Mouse (Mus musculus) 3T3-L1 (cell line): ENCODE results near the gene Dlgap3.

ENCODE experiments used
- DNase-seq: peaks from one replicate; pipeline ENCODE4 v3.0.0-alpha.2; 2015; ENCODE audit warnings: low read depth, low spot score

Dlgap3 gene

GRCm38 (mm10) chr4:127168914-127169345 is at the start of gene Dlgap3:
Gene Dlgap3 (plus strand): TSS chr4:127169204.
- no peak for DNase-seq

DNA sequence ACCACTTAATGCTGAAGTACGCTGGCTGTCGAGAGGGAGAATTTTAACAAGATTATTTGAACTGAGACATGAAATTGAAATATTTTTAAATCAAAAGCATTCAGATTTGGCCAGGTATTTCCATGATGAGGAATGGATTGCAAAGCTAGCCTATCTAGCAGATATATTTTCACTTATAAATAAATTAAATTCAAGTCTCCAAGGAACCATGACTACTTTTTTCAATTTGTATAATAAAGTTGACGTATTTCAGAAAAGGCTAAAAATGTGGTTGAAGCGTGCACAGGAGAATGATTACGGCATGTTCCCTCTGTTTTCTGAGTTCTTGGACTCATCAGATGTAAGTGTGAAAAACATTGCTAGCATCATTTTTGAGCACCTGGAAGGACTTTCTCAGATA is 45.6 kb upstream of the Dlgap3 start, which contains the start of gene Tmem35b:
Tmem35b (plus strand) TSS at position 301 of the 400 bp plus-strand sequence.
- DNase-seq, result no peak

GRCm38 (mm10) chr4:127124331-127124730 is 44.7 kb upstream of the Dlgap3 start:
- peak; percentile 28 for DNase-seq

DNA sequence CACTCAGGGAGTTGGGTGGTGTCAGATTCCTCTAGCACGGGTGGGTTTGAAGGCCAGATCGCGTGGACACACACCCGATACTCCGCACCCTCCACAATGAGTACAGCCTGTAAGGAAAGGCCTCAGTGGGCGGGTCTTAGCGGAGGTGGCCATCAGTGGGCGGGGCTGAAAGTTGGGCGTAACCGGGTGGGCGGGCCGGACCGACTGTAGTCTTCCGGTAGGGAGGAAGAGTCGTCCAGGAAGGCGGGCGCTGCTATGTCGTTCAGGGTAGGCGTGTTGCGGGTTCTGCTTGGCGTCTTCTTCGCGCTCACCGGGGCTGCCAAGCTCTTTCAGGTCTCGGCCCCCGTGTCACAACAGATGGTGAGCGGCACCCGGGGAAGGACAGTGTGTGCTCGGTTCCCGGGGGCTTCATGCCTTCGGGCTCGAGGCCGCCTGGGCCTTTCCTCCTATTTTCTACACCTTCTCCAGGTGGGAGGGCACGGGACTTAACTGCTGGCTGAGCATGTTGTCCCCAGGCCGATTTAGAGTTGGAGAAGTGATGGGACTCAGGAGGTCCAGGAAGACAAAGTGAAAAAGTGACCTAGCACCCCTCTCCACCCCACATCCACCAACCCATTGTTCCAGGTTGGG is 43.1 kb upstream of the Dlgap3 start:
- DNase-seq, result peak; percentile 91

GRCm38 (mm10) chr4:127134687-127135086 is 34.3 kb upstream of the Dlgap3 start:
- no peak for DNase-seq

GRCm38 (mm10) chr4:127137591-127137990 is 31.4 kb upstream of the Dlgap3 start:
- no peak for DNase-seq

DNA sequence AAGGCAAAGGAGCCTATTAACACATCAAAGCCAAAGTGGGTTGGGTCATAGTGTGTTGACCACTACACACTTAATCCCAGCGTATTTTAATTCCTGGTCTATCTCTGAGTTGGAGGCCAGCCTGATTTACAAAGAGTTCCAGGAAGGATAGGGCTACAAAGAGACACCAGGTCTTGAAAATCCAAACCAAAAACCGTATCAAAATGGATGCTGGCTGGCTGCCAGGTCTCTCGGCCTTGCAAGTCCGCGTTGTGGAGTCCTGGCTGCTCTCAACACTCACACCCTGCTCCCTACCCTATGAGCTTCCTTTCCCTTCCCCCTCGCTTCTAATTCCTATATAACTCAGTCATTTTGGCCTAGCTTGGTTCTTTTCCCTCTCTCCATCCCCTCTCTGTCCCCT is 30.5 kb upstream of the Dlgap3 start:
- DNase-seq, result no peak

DNA sequence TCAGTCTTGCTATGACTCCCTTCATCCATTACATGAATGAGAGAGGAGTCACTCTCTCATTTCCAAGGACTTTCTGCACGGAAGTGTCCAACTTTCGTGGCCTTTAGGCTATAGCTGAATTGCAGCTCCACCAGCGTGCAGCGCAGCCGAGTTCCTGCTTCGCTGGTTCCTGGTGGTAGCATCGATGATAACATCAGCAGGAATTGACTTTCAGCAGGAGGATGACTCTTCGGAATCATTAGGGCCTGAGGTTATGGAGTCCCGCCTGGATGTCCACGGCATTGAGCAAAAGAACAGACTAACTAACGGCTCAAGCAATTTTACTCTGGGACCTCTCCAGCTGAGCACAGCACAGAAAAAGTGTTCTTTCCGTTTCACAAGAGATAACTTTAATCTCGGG is 19.0 kb upstream of the Dlgap3 start:
- no peak for DNase-seq

GRCm38 (mm10) chr4:127153345-127153744 is 15.7 kb upstream of the Dlgap3 start:
- no peak for DNase-seq

- no peak for DNase-seq
These were observed 13.2 kb upstream of the Dlgap3 start for GRCm38 (mm10) chr4:127155757-127156156.

- DNase-seq, result no peak
These were observed 11.3 kb upstream of the Dlgap3 start for GRCm38 (mm10) chr4:127157746-127158145.

- no peak for DNase-seq
These were observed 5.1 kb upstream of the Dlgap3 start for GRCm38 (mm10) chr4:127163926-127164325.

GRCm38 (mm10) chr4:127167096-127167495 is 1.9 kb upstream of the Dlgap3 start:
- no peak for DNase-seq

GRCm38 (mm10) chr4:127167731-127168130 is 1.3 kb upstream of the Dlgap3 start:
- DNase-seq, result no peak

DNA sequence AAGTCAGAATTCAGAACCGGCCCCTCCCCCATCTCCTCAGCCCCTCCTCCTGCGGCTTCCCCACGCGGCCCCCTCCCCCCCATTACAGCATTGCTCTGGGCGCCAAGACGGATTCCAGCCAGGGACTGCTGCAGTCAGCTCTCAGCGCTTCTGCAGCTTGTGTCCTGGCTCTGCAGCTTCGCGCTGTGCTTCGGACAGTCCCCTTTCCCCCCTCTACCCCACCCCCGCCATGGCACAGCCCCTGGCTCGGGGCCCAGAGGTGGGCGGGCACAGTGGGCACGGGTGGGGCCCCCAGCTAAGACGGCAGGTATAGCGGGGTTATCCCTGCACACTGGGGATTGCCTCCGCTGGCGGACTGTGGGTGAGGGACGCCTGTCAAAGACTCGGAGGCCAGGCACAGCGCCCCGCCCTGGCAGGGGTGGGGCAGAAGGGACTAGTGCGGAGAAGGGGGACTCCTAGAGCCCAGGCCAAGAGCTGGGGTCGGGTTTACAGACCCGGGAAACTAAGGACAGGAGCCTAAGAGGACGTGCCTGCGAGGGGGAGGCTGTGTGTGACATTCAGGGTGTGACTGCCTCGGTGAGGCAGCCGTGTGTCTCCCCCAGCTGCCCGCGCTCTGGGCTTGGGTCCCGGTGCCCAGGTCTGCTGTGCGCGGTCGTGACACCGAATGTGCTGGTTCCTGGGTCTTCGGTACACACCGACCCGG is 642 bp upstream of the Dlgap3 start:
- no peak for DNase-seq

GRCm38 (mm10) chr4:127169346-127170221 is 580 bp downstream of the Dlgap3 start:
- DNase-seq, result no peak

DNA sequence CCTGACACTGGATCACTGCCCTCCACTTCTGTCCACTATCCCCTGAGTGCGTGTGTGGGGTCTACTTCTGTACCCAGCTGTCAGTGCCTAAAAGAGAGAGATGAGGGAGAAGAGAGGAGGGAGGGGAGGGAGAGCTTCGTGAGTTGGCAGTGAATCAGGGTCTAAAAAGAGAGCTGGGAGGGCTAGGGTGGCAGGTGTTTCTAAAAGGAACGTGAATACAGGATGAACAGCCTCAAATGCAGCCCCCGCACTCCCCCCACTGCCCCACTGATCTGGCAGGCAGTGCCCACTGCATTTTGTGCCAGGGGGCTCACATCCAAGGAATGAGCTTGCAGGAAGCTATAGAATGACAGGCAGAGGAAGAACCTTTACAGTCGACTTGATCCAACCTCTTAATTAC is 1.9 kb downstream of the Dlgap3 start:
- DNase-seq, result no peak

GRCm38 (mm10) chr4:127171341-127171905 is 2.4 kb downstream of the Dlgap3 start:
- DNase-seq, result no peak

DNA sequence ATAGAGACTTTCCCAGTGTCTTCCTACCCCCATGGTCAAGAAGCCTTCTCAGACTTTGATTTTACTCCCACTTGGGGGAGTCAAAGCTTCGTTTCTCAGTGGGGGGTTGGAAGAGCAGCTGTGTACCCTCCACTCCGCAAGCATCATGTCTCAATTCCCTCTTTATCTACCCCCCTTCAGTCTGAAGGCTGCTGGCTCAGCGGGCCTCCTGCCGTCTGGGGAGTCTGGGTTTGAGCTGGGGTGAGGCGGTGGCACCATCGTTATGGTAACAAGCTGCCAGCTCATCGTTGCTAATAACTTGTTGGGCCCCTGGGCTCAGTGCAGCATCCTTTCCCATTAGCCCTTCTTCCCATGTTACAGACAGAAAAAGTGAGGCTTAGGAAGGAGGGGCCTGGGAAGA is 3.1 kb downstream of the Dlgap3 start:
- DNase-seq, result no peak

DNA sequence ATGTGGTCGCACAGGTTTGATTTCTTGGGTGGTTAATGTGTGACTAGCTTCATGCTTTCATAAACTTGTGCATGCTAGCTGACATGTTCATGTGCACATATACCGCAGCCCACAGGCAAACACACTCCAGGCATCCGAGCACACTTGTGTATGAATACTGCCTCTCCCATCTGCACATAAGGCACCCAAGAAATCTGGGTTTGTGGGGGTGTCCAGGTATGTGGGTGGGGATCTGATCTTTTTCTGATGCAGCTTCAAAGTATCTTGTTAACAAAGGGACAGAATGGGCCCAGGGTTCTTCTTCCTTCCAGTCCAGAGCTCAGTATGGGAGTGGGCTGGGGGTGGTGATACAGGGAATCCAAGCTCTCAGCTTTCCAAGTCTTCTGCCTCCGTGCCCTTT is 3.6 kb downstream of the Dlgap3 start:
- no peak for DNase-seq

DNA sequence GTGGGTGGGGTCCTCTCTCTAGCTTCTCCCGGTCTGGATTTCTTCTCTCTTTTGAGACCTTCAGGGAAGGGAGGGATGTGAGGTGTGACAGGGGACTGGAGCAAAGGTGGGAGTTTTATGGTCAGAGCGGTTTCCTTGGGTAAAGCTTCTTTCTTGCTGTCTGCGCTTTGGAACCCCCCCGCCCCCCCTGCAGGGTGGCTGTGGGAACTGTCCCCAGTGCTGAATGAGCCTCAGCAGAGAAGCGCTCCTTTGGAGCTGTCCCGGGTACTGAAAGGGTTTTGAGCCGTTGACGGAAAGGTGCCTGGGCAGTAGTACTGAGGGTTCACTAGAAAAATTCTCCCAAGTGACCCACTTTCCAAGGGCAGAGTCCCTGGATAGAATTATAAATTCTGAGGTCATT is 4.5 kb downstream of the Dlgap3 start:
- DNase-seq, result peak; percentile 64
